Mouse (Mus musculus): ENCODE data around the gene Pcyt1a.

Pcyt1a gene

DNA sequence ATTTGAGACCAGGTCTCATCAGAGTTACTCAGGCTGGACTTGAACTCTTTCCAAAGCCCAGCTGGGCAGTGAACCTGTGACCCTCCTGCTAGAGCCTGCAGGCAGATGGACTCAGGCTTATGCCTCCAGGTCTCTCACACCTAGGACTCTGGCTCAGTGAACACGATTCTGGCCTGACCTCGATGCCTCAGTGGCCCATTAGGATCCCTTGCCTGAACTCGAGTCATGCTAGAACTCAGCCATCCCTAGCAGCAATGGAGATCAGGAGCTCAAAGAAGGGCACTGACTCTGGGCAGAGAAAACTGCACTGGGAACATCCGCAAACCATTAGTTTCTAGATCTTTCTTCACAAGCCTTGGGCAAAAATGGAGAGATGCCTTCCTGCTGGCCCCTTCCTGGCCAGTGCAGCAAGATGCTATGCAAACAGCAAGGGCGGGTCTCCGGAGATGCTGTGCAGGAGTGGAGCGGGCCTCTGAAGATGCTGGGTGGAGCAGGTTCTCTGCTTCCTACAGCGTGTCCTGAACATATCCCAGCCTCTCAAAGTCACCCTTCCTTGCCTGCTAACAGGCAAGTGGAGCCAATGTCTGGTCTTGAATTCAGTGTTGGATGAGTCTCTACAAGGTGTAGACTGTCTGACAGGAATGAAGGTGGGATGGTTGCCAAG is 81.2 kb downstream of the Pcyt1a start:
- no peak for DNase-seq

DNA sequence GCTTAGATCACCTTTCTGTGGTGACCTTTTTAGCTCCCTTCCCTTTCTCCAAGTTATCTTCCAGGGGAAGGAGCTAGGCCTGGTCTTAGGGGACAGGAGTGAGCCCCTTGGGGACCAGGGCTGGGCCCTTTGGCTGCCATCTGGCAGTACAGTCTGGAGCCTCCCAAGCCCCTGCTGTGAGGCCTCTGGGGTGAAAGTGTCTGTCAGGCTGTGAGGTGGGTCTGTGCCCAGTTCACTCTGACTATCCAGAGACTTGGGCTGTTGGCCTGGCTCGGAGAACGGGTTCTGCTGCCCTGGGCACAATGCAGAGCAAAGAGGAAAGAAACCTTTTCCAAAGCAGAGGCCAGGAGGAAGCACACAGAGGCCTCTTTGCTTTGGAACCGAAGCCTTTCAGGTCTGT is 82.2 kb downstream of the Pcyt1a start:
- no peak for DNase-seq

DNA sequence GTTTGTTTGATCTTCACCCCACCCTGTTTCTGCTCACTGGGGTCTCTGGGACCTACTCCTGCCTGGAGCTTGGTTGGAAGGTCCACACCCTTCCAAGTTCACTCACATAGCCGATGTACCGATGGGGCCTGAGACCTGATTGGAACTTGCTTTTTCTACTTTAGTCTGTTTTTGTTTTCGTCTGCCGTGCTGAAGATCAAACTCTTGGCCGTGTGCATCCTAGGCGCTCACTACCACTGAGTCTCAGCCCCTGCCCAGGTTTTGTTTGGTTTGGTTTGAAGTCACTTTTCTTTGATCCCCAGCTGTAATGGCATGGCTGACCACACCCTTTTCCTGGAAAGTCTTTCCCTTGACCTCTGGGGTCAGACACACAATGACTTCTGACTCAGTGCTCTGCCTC is 82.7 kb downstream of the Pcyt1a start:
- no peak for DNase-seq

DNA sequence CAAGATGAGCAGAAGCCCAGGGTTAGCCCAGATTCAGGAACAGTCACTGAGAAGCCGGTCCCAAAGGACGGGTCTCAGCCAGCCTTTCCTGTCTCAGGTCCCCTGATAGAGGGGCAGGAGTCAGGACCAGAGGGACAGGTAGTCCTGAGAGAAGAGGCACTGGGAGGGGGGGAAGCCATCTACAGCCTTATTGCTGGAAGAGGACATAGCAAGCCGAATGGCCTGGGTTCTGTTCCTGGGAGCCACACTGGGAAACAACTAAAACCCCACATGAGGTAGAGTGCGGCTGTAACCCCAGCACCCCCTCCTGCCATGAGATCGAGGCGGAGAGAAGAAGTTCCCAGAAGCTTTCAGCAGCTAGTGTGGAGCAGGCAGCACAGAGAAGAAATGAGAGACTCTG is 83.2 kb downstream of the Pcyt1a start:
- DNase-seq: no peak

DNA sequence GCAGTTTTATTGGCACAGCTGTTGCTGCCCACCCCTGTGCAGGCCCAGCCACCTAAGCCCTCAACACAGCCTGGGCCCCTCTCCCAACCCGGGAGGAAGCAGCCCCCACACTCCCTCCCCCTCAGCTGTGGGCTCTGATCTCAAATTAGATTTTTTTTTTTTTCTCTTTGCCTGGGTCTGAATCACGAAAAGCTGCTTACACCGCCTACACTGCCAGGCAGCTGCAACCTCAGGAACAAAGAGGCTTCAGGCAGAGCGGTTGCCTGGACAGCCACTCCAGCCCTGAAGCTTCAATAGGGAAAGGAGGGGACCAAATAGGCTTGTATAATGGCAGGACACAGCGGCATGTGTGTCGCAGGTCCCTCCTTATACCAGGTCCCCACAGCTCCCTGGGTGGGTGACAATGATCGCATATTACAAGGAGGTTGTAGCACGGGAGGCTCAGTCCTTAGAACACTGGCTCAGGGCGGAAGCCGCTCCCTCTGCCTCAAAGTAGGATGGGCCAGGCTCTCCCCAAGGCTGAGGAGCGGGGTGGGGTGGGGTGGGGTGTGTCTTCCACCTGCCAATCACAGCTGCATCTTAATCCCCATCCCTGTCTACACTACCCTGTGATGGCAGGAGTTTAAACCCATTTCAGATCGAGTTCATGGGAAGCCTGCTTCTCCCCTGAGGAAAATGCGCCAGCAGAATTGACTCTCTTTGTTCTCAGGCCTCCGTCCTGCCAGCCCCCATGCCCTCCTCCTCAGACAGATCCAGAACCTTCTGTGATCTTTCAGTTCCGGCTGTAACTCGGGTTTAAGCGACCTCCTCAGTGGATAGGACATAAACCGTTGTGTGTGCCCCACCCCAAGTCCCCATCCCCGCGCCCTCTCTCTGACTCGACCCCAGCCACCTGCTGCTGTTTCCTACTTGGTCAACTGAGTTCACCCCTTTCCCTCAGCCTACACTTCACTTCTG is 85.6 kb downstream of the Pcyt1a start:
- DNase-seq: peak; percentile 83

DNA sequence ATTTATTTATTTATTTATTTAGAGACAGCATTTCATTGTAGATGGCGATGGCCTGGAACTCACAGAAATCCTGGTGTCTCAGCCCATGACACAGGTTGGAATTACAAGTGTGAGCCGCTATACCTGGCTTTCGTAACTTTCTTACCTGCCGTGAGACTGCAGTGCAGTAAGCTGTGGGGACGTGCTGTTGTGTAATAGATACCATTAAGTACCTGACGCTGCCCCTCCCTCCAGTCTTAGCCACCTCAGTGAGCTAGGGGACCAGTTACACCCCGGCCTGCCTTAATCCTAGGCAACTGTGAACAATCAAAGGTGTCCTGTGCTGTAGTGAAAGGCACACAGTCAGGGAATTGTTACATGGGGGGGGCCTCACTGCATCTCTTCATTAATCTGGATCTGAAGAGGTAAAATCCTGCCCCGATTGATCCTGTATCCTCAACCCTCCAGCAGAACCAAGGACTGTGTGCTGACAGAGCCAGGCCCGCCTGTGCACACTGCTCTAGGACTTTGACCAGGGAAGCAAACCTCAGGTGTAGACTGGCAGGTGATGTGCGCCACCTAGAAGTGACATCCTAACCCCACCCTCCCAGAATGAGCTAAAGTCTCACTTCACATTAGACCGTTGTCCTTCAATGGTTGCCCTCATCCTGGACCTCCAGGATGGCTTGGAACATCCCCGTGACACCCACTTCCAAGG is 87.2 kb downstream of the Pcyt1a start:
- DNase-seq: no peak

DNA sequence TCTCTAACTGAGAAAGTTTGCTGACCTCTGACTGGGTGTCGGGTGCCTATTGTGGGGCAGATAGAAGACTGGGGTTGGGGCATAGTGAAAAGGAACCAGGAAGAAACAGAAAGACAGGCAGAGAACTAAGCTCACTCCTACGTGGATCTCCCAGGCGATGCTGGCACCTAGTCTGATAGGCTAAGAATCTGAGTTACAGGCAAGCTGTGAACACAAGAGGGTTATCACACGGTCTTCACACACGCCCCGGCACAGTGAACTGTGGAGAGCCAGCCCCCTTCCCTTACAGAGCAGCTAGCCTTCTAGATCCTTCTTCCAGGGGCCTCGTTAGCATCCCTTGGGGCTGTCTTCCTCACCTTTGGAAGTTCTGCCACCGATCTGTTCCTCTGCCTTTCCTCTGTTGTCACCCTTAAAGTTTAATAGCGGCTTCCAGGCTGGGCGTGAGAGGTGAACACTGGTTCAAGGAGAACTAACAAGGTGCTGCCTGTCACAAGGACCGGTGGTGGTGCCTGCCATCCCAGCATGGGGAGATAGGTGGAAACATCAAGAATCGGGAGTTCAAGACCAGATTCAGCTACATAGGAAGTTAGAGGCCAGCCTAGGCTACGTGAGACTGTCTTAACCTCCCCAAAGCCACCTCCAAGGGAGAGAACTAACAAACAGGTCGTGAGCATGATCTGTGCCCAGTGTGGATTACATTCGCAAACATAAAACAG is 89.1 kb downstream of the Pcyt1a start:
- DNase-seq: no peak

DNA sequence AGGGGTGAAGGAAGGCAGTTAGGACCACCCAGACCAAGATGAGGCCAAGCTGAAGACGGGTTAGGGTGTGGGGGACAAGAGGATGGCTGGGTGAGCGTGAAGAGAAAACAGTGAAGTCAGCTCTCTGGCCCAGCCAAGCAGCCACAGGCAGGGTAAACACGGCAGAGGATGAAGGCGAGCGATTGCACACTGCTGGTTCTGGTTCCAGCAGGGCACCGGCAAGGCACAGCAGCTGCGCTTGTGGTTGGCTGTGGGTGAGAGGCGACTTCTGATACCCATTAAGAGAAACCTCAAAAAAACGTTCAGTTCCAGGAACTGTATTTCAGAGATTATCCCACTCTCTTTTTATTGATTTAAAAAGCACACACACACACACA is 89.6 kb downstream of the Pcyt1a start:
- DNase-seq: no peak

DNA sequence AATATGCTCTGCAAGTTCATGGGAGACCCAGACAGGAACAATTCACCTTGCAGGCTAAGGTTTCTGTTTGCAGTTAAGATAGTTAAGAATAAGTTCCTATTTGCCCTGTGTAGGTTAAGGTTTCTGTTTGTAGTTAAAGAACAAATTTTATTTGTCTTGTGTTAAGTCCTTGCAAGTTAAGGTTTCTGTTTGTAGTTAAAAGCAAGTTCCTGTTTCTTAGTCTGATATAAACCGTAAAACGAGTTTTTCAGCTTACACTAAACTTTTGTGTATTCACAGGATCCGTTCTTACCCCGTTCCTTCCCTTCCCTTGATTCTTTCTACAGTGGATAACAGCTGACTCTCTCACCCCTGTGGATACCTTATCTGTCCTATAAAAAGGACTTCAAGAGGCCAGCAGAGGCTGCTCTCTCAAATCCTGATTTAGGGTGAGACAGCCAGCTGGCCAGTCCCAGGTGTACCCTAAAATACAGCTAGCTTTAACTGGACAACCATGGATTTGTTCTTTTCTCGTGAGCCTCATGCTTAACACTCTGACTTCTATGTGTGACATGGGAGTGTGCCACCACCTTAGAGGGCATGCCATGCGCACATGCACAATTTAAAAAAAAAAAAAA is 92.0 kb downstream of the Pcyt1a start:
- no peak for DNase-seq

DNA sequence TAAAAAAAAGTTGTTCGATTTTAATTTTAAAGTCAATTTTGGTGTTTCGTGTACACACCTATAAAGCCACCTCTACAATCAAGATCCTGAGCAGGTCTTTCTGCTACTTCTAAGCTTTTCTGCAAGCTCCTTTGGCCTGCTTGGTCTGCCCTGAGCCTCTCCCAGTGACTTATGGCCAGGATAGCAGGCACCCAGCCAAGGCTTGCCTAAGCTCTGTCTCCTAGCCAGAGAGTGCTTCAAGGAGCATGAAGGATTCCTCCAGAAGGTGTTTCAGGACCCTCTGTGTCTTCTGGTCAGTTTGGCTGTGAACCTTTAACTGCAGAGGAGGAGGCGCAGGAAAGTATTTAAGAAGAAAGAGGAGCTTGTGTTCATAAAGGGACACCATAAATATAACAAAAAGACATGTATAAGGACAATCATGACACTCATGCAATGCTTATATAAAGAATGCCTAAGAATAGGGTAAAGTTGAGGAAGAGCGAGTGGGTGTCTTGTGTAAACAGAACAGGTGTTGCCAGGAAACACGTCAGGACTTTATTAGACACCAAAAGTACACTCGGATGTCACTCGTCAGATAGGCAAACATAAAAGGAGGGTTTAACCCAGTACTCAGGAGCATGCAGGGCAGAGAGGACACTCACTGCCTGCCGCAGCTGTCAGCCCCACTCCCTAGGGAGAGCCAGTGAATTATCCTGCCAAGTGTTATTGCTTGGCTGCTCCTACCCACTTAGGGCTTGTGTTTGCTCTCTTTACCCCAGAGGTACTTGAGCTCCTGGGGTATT is 92.9 kb downstream of the Pcyt1a start:
- no peak for DNase-seq

DNA sequence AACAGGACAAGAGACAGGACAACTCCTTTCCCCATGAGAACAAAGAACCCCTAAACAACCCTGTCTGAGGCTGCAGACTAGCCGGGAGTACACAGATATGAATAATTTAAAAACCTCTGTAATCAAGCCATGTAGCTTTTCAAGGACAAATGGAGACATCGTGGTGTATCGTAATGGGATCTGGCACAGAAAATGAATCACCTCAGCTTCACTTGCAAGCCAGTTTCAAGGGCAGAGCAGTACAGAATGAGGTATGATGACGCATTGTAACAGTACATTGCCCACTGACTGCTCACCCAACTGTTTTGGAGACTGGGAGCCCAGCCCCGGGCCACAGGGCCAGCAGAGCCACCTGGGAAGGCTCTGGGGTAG is 93.5 kb downstream of the Pcyt1a start:
- DNase-seq: no peak
